8 mouse cellular contexts compared by ENCODE assay signal in genomic region chr5:67260159-67260530, GRCm38 (mm10). TPM values are rescaled to one million over a fixed set of nuclear protein-coding genes. Genes with fewer than 3 reads are reported as not detected.
A peak's percentile ranks its signal among the peaks of the same experiment; 100 is the strongest.
DNase-seq lines count a peak whose midpoint lies in the region; ATAC-seq and TF ChIP-seq lines count a peak whose summit lies in the region.

No protein-coding gene starts in this region.

- H3K4me2 ChIP-seq in limb, embryonic 13.5 days (replicated peaks) = peak overlapping the region; percentile 63
- H3K4me2 ChIP-seq in stomach, embryonic 14.5 days (replicated peaks; ENCODE audit: low read depth, low read length) = peak overlapping the region; percentile 53

- peaks cover 28% of the 10 kb centered on the region for H3K36me3 ChIP-seq in megakaryocyte, embryonic 14.5 days (replicated peaks; ENCODE audit: low read length)
- peaks cover 22% of the 10 kb centered on the region for H3K36me3 ChIP-seq in limb, embryonic 13.5 days
- H3K36me3 ChIP-seq in stomach, embryonic 14.5 days (ENCODE audit: control insufficient read depth, insufficient read depth, low read length) = peaks cover 12% of the 10 kb centered on the region; the same call in 1 of the 2 replicates

- no peak for TF ChIP-seq POLR2A in cerebellum, adult 2 months (IDR thresholded peaks at IDR 0.05; ENCODE audit: borderline replicate concordance, insufficient read depth, low read length)

- no peaks in the 10 kb centered on the region; the same call in 1 of the 2 replicates for H3K27me3 ChIP-seq in cerebellum, adult 2 months (ENCODE audit: control insufficient read depth, insufficient read depth, low read length)
- H3K27me3 ChIP-seq in megakaryocyte, embryonic 14.5 days (replicated peaks) = peaks cover 5% of the 10 kb centered on the region
- H3K27me3 ChIP-seq in limb, embryonic 13.5 days = no peaks in the 10 kb centered on the region
- H3K27me3 ChIP-seq in stomach, embryonic 14.5 days (ENCODE audit: control insufficient read depth, insufficient read depth, low read length) = no peaks in the 10 kb centered on the region

- under 1% methylated on average over 9 of the region's 9 CpGs for WGBS in cerebellum, adult 2 months
- under 1% methylated on average over 9 of the region's 9 CpGs for WGBS in limb, embryonic 13.5 days
- whole genome bisulfite sequencing in stomach, embryonic 14.5 days = 0% methylated on average over 9 of the region's 9 CpGs

- peak overlapping the region; percentile 55 for H3K9ac ChIP-seq in limb, embryonic 13.5 days
- H3K9ac ChIP-seq in stomach, embryonic 14.5 days (replicated peaks; ENCODE audit: low read depth, low read length) = peak overlapping the region; percentile 33; the same call in 1 of the 2 replicates

- no peaks in the 10 kb centered on the region for H3K4me1 ChIP-seq in cerebellum, adult 2 months (ENCODE audit: control insufficient read depth, insufficient read depth, low read length)
- H3K4me1 ChIP-seq in megakaryocyte, embryonic 14.5 days = peaks cover 29% of the 10 kb centered on the region
- H3K4me1 ChIP-seq in limb, embryonic 13.5 days = peaks cover 17% of the 10 kb centered on the region
- peaks cover 3% of the 10 kb centered on the region; the same call in 1 of the 2 replicates for H3K4me1 ChIP-seq in stomach, embryonic 14.5 days (ENCODE audit: control insufficient read depth, insufficient read depth, low read length)

- H3K9me3 ChIP-seq in megakaryocyte, embryonic 14.5 days = no peaks in the 10 kb centered on the region
- no peaks in the 10 kb centered on the region for H3K9me3 ChIP-seq in limb, embryonic 13.5 days
- no peaks in the 10 kb centered on the region for H3K9me3 ChIP-seq in stomach, embryonic 14.5 days (ENCODE audit: control insufficient read depth, low read depth, low read length)

- H3K27ac ChIP-seq in cerebellum, adult 2 months (ENCODE audit: insufficient read depth, low read length) = no peak overlapping the region
- no peak overlapping the region for H3K27ac ChIP-seq in limb, embryonic 13.5 days
- H3K27ac ChIP-seq in stomach, embryonic 14.5 days (ENCODE audit: low read length) = no peak overlapping the region

- no peak for TF ChIP-seq CTCF in cerebellum, adult 2 months (IDR thresholded peaks at IDR 0.05; ENCODE audit: borderline replicate concordance, insufficient read depth, low read depth, low read length)

- H3K4me3 ChIP-seq in cerebellum, adult 2 months (replicated peaks; ENCODE audit: insufficient read depth, low read depth, low read length) = peak overlapping the region; percentile 73
- H3K4me3 ChIP-seq in megakaryocyte, embryonic 14.5 days (replicated peaks) = peak overlapping the region; percentile 97
- H3K4me3 ChIP-seq in limb, embryonic 13.5 days = peak overlapping the region; percentile 92
- peak overlapping the region; percentile 70 for H3K4me3 ChIP-seq in stomach, embryonic 14.5 days (ENCODE audit: low read depth, low read length)

- ATAC-seq in megakaryocyte, adult 5-6 weeks (ENCODE audit: poor library complexity, severe bottlenecking) = no peak
- ATAC-seq in limb, embryonic 13.5 days (ENCODE audit: low FRiP score, low read depth) = no peak; the same call in 1 of the 2 replicates
- no peak for ATAC-seq in stomach, embryonic 14.5 days (ENCODE audit: insufficient number of reproducible peaks, insufficient read depth, low FRiP score, low read depth)

- DNase-seq in cerebellum, adult 2 months = no peak
- no peak for DNase-seq in cerebellum, adult 11-12 months
- DNase-seq in layer of hippocampus, adult 9-11 months = no peak
- DNase-seq in layer of hippocampus, adult 8-10 months (ENCODE audit: low spot score in 2 of 2) = no peak

RNA-seq across cellular contexts. Expression of gene Tmem33, which starts 0.2 kb away (rescaled TPM):
- 61.1 and 64.2 TPM in 2 replicates for polyA plus RNA-seq in cerebellum, adult 2 months (2012; rRNA removed)
- polyA plus RNA-seq in megakaryocyte, embryonic 14.5 days (2012; ENCODE audit: insufficient read depth, low replicate concordance) = 70.2 and 120 TPM in 2 replicates
- 99.7 and 105 TPM in 2 replicates for total RNA-seq in megakaryocyte, adult 5-6 weeks (2015)
- 38.6 and 47.3 TPM in 2 replicates for total RNA-seq in megakaryocyte, adult 5-6 weeks (2017)
- 73.4 and 82.0 TPM in 2 replicates for polyA plus RNA-seq in limb, embryonic 13.5 days (2015; fragmentation: Nextera tagmentation; extraction: Ambion mirVana)
- 79.1 and 83.3 TPM in 2 replicates for polyA plus RNA-seq in stomach, embryonic 14.5 days (2014; fragmentation: Nextera tagmentation; extraction: Ambion mirVana)
- 100 to 1,000 TPM in 1 of 4 experiments, 10 to 100 TPM in 3; 71.7 to 101 (median 88.0) TPM for total RNA-seq in layer of hippocampus, adult 8-10 months (2022)

RNA-seq across cellular contexts. Expression of gene Slc30a9, which starts 46.6 kb away (rescaled TPM):
- 128 and 145 TPM in 2 replicates for polyA plus RNA-seq in cerebellum, adult 2 months (2012; rRNA removed)
- polyA plus RNA-seq in megakaryocyte, embryonic 14.5 days (2012; ENCODE audit: insufficient read depth, low replicate concordance) = 0.68 and 4.5 TPM in 2 replicates
- total RNA-seq in megakaryocyte, adult 5-6 weeks (2015) = 17.4 and 22.5 TPM in 2 replicates
- 20.3 and 42.4 TPM in 2 replicates for total RNA-seq in megakaryocyte, adult 5-6 weeks (2017)
- polyA plus RNA-seq in limb, embryonic 13.5 days (2015; fragmentation: Nextera tagmentation; extraction: Ambion mirVana) = 95.2 and 97.0 TPM in 2 replicates
- polyA plus RNA-seq in stomach, embryonic 14.5 days (2014; fragmentation: Nextera tagmentation; extraction: Ambion mirVana) = 102 and 107 TPM in 2 replicates
- total RNA-seq in layer of hippocampus, adult 8-10 months (2022) = 100 to 1,000 TPM; 167 to 222 (median 194) TPM

Comparison
In these comparisons a context has a peak if more than half of its experiments do, and no peak if none do; other contexts are left out.
1. RNA of gene Slc30a9, which starts 46.6 kb away (polyA plus RNA-seq): 128 to 145 TPM in cerebellum, adult 2 months, 102 to 107 TPM in stomach, embryonic 14.5 days and 95.2 to 97.0 TPM in limb, embryonic 13.5 days; 0.68 to 4.5 TPM in megakaryocyte, embryonic 14.5 days; every median in the first group is over 10 times any median in the second.
2. Peak in every context shown above with its lines, with median percentiles within 50 percentile points of each other: H3K4me3 ChIP-seq.